Mouse (Mus musculus) colon, adult 2 months (tissue): Measurements from ENCODE around the gene Magi3. TPM values are rescaled to one million over a fixed set of nuclear protein-coding genes. Genes with fewer than 3 reads are reported as not detected.

Source experiments
- polyA plus RNA-seq: library from polyadenylated mRNA; depleted of rRNA; stranded (reverse); fragments of >200 nt; gene quantifications from 2 replicates; pipeline ENCODE4 v1.2.3, GENCODE M21; 2012; rRNA removed

The Magi3 gene
- polyA plus RNA-seq = 10.6 and 13.0 TPM in 2 replicates

DNA sequence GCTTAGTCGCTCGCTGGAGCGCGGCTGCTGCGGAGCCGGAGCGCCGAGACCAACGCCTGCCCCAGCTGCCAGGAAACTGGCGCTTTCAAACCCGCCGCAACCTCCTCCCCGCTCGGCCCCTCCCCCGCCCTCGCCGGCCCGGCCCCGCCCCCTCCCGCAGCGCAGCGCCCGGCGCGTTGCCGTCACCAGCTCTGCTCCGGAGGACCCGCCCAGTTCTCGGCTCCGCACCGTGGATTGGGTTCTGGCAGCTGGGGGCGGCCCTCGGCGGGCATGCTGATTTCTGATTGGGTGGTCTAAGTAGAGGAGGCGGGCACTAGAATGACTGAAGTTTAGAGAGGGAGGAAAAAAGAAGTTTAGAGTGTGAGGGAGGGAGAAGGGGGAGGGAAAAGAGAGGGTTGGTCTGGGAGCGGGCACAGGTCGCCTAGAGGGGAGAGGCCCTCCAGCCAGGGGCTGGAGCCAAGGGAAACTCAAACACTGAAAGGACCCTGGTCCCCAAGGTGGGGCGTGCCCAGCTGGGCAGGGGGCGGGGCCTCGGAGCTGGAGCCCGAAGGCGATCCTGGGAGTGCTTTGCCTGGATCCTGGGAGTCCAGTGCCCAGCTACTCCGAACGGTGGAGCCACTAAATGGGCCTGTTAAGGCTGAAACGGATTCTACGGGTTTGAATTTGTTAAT, at the start of gene Magi3:
Magi3 (minus strand) TSS at position 80 of the 671 bp plus-strand sequence.

GRCm38 (mm10) chr3:103967861-103968691, 252.1 kb downstream of the Magi3 start, which contains the start of gene Phtf1:
Phtf1 (plus strand) TSS chr3:103968110.

